Mouse (Mus musculus): ENCODE data around the gene Cdhr2. TPM values are rescaled to one million over a fixed set of nuclear protein-coding genes. Genes with fewer than 3 reads are reported as not detected.

Cdhr2 gene
- polyA plus RNA-seq, 1 experiment from 2014 or later, result not detected

- Histone ChIP-seq H3K27ac (ENCODE audit: low read depth, low read length) (no peak overlapping the region), H3K4me3 (ENCODE audit: low read depth, low read length) (no peak overlapping the region), H3K36me3 (ENCODE audit: control insufficient read depth, insufficient read depth, low read length) (no peaks in the 10 kb centered on the region), H3K9ac (ENCODE audit: low read depth, low read length) (no peak overlapping the region), H3K4me1 (replicated peaks; ENCODE audit: control insufficient read depth, insufficient read depth, low read length) (peaks cover 8% of the 10 kb centered on the region), H3K27me3 (ENCODE audit: control insufficient read depth, insufficient read depth, low read length) (peaks cover 39% of the 10 kb centered on the region), H3K9me3 (ENCODE audit: control insufficient read depth, low read length) (no peaks in the 10 kb centered on the region), H3K4me2 (replicated peaks; ENCODE audit: low read depth, low read length) (no peak overlapping the region)
- 76% methylated on average over 4 of the region's 4 CpGs for WGBS
- DNase-seq (ENCODE audit: low spot score) (no peak), ATAC-seq (ENCODE audit: low FRiP score) (no peak)
Observed at GRCm38 (mm10) chr13:54767012-54767411, 65.8 kb downstream of the Cdhr2 start.

DNA sequence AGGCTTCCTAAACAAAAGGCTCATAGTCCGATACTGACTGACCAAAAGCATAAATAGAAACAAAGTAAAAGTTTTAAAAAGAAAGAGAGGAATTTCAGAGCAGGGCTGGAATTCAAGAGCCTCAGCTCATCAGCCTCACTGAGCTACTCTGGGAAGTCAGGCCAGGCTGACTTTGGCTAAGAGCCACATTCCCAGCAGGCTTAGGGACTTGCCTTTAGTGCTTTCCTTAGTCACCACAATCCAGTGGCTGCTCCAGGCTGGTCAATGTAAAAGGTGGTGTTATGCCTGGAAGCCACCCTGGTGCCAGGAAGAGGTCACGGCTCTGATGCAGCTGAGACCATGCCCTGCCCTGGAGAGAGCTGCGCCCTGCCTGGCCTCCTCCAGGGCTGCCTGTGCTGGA, 79.3 kb downstream of the Cdhr2 start:
- Histone ChIP-seq H3K4me2 (replicated peaks; ENCODE audit: low read depth, low read length) (no peak overlapping the region), H3K27ac (ENCODE audit: low read depth, low read length) (no peak overlapping the region), H3K9me3 (ENCODE audit: control insufficient read depth, low read length) (no peaks in the 10 kb centered on the region), H3K4me3 (ENCODE audit: low read depth, low read length) (no peak overlapping the region), H3K36me3 (ENCODE audit: control insufficient read depth, insufficient read depth, low read length) (no peaks in the 10 kb centered on the region), H3K27me3 (ENCODE audit: control insufficient read depth, insufficient read depth, low read length) (no peaks in the 10 kb centered on the region), H3K4me1 (replicated peaks; ENCODE audit: control insufficient read depth, insufficient read depth, low read length) (no peaks in the 10 kb centered on the region), H3K9ac (ENCODE audit: low read depth, low read length) (no peak overlapping the region)
- no peak for ATAC-seq (ENCODE audit: low FRiP score)
- no peak for DNase-seq (ENCODE audit: low spot score)
- 81% methylated on average over 3 of the region's 3 CpGs for WGBS

DNA sequence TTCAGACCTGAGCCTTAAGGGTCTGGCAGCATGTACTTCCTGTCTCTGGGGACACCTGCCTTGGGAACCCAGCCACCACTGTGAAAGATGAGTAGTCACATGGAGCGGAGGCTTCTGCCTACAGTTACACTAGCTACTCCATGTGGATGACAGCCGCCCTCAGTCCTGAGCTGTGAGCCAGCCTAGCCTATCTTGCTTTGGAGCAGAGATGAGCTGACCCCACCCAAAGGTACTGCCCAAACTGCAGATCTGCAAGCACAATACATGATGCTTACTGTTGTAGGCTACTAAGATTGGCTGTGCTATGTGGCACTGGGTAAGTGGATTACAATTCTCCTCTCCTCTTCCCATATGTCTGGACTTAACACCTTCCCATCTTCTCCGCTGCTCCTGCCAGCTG, 79.8 kb downstream of the Cdhr2 start:
- ATAC-seq (ENCODE audit: low FRiP score) (no peak), DNase-seq (ENCODE audit: low spot score) (no peak)
- Histone ChIP-seq H3K27ac (ENCODE audit: low read depth, low read length) (no peak overlapping the region), H3K27me3 (ENCODE audit: control insufficient read depth, insufficient read depth, low read length) (no peaks in the 10 kb centered on the region), H3K36me3 (ENCODE audit: control insufficient read depth, insufficient read depth, low read length) (no peaks in the 10 kb centered on the region), H3K4me1 (replicated peaks; ENCODE audit: control insufficient read depth, insufficient read depth, low read length) (no peaks in the 10 kb centered on the region), H3K9me3 (ENCODE audit: control insufficient read depth, low read length) (no peaks in the 10 kb centered on the region), H3K4me3 (ENCODE audit: low read depth, low read length) (no peak overlapping the region), H3K9ac (ENCODE audit: low read depth, low read length) (no peak overlapping the region), H3K4me2 (replicated peaks; ENCODE audit: low read depth, low read length) (no peak overlapping the region)
- 89% methylated on average over 3 of the region's 3 CpGs for WGBS

DNA sequence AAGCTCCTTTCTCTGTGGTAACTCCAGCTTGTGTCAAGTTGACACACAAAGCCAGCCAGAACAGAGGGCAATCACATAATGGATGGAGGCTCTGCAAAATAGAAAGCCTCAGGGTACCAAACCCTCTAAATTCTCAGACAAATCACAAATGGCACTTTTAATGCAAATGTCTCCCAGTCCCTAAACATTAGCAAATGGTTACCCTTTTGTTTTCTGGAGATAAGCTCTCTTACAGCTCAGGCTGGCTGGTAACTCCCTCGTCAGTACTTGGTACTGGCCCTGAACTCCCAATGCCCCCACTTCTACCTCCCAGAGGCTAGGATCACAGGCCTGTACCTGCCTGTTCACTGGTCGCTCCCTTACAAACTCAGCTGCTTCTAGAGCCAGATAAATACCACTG, 82.0 kb downstream of the Cdhr2 start:
- no peak overlapping the region for H3K4me3 ChIP-seq (ENCODE audit: low read depth, low read length)
- no peak overlapping the region for H3K27ac ChIP-seq (ENCODE audit: low read depth, low read length)
- ATAC-seq (ENCODE audit: low FRiP score), result no peak
- no peaks in the 10 kb centered on the region for H3K36me3 ChIP-seq (ENCODE audit: control insufficient read depth, insufficient read depth, low read length)
- no peaks in the 10 kb centered on the region for H3K9me3 ChIP-seq (ENCODE audit: control insufficient read depth, low read length)
- H3K4me2 ChIP-seq (replicated peaks; ENCODE audit: low read depth, low read length), result no peak overlapping the region
- 38% methylated on average over 2 of the region's 2 CpGs for WGBS
- H3K9ac ChIP-seq (ENCODE audit: low read depth, low read length), result no peak overlapping the region
- H3K4me1 ChIP-seq (replicated peaks; ENCODE audit: control insufficient read depth, insufficient read depth, low read length), result no peaks in the 10 kb centered on the region
- no peak for DNase-seq (ENCODE audit: low spot score)
- H3K27me3 ChIP-seq (ENCODE audit: control insufficient read depth, insufficient read depth, low read length), result no peaks in the 10 kb centered on the region

DNA sequence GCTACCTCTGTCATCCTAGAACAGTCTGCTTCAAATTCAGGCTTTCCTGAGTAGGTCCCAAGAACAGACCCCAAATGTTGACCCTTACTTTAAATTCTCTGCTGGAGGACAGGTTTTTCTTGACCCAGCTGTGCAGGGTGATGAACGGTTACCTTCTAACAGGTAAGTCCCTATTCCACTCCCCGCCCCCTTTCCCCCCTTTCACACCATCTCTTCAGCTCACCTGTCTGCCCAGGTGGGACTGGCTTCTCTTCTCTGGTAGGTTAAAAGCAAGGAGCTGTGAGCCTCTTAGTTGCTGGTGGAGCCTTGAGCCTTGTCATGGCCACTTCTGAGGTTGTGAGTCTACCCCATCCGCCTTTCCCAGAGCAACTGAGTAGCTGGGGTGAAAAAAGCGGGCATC, 82.4 kb downstream of the Cdhr2 start, which contains the start of gene Eif4e1b:
Eif4e1b (plus strand) TSS at position 301 of the 400 bp plus-strand sequence.
- DNase-seq (ENCODE audit: low spot score), result no peak

More for the DNA sequence above, 82.4 kb downstream of the Cdhr2 start, which contains the start of gene Eif4e1b:
- ATAC-seq (ENCODE audit: low FRiP score), result no peak
- Histone ChIP-seq H3K27me3 (ENCODE audit: control insufficient read depth, insufficient read depth, low read length) (no peaks in the 10 kb centered on the region), H3K4me1 (replicated peaks; ENCODE audit: control insufficient read depth, insufficient read depth, low read length) (no peaks in the 10 kb centered on the region), H3K27ac (ENCODE audit: low read depth, low read length) (no peak within 1 kb of the TSS), H3K36me3 (ENCODE audit: control insufficient read depth, insufficient read depth, low read length) (no peaks in the 10 kb centered on the region), H3K4me3 (ENCODE audit: low read depth, low read length) (no peak within 1 kb of the TSS), H3K4me2 (replicated peaks; ENCODE audit: low read depth, low read length) (no peak within 1 kb of the TSS), H3K9me3 (ENCODE audit: control insufficient read depth, low read length) (no peaks in the 10 kb centered on the region), H3K9ac (ENCODE audit: low read depth, low read length) (no peak within 1 kb of the TSS)
- 90% methylated on average over 4 of the region's 4 CpGs for WGBS

Other genes starting within 250 kb of the Cdhr2 start
- gene Thoc3, start 232.6 kb upstream of the Cdhr2 start, polyA plus RNA-seq (2014; fragmentation: Nextera tagmentation; extraction: Ambion mirVana), result 142 and 143 TPM in 2 replicates
- 19.7 TPM in 2 replicates for gene Simc1, start 197.7 kb upstream of the Cdhr2 start, polyA plus RNA-seq (2014; fragmentation: Nextera tagmentation; extraction: Ambion mirVana)
- gene 4833439L19Rik, start 136.0 kb upstream of the Cdhr2 start, polyA plus RNA-seq (2014; fragmentation: Nextera tagmentation; extraction: Ambion mirVana), result 262 and 268 TPM in 2 replicates
- 28.4 and 39.1 TPM in 2 replicates for gene Arl10, start 126.4 kb upstream of the Cdhr2 start, polyA plus RNA-seq (2014; fragmentation: Nextera tagmentation; extraction: Ambion mirVana)
- gene Nop16, start 111.4 kb upstream of the Cdhr2 start, polyA plus RNA-seq (2014; fragmentation: Nextera tagmentation; extraction: Ambion mirVana), result 62.5 and 63.0 TPM in 2 replicates
- gene Higd2a, start 111.3 kb upstream of the Cdhr2 start, polyA plus RNA-seq (2014; fragmentation: Nextera tagmentation; extraction: Ambion mirVana), result 166 and 167 TPM in 2 replicates
- gene Cltb, start 90.1 kb upstream of the Cdhr2 start, polyA plus RNA-seq (2014; fragmentation: Nextera tagmentation; extraction: Ambion mirVana), result 32.3 and 36.8 TPM in 2 replicates
- 94.5 and 116 TPM in 2 replicates for gene Faf2, start 79.7 kb upstream of the Cdhr2 start, polyA plus RNA-seq (2014; fragmentation: Nextera tagmentation; extraction: Ambion mirVana)
- gene Rnf44, start 7.6 kb upstream of the Cdhr2 start, polyA plus RNA-seq (2014; fragmentation: Nextera tagmentation; extraction: Ambion mirVana), result 99.1 and 115 TPM in 2 replicates
- 7.5 and 11.2 TPM in 2 replicates for gene Gprin1, start 48.4 kb downstream of the Cdhr2 start, polyA plus RNA-seq (2014; fragmentation: Nextera tagmentation; extraction: Ambion mirVana)
- gene Sncb, start 65.1 kb downstream of the Cdhr2 start, polyA plus RNA-seq (2014; fragmentation: Nextera tagmentation; extraction: Ambion mirVana), result 2.3 and 2.5 TPM in 2 replicates
- gene Eif4e1b, start 82.5 kb downstream of the Cdhr2 start, polyA plus RNA-seq (2014; fragmentation: Nextera tagmentation; extraction: Ambion mirVana), result not detected in 2 replicates
- 12.0 and 13.2 TPM in 2 replicates for gene Tspan17, start 87.9 kb downstream of the Cdhr2 start, polyA plus RNA-seq (2014; fragmentation: Nextera tagmentation; extraction: Ambion mirVana)
- 2.7 and 2.9 TPM in 2 replicates for gene Unc5a, start 247.9 kb downstream of the Cdhr2 start, polyA plus RNA-seq (2014; fragmentation: Nextera tagmentation; extraction: Ambion mirVana)

All from hindbrain, embryonic 11.5 days (tissue).